Mouse (Mus musculus) embryonic facial prominence, embryonic 14.5 days (tissue): ENCODE results near the gene Skor1. TPM values are rescaled to one million over a fixed set of nuclear protein-coding genes. Genes with fewer than 3 reads are reported as not detected.

Source experiments
- ATAC-seq: fragments of 200-750 bp; cut with Nextera tagmentation; 2 replicates; pipeline ENCODE4 v1.8.0; 2017; ENCODE audit warnings: low read depth, moderate number of reproducible peaks, moderate TSS enrichment
- DNase-seq: peaks from one replicate; pipeline ENCODE4 v3.0.0-alpha.2; 2015; ENCODE audit warnings: low spot score
- H3K27ac ChIP-seq: fragments of 300-500 bp; sonication (generic); replicated peaks from 2 replicates; pipeline ENCODE4 v1.5.1; 2014; ENCODE audit warnings: low read depth, mild to moderate bottlenecking, low read length, moderate library complexity
- H3K27me3 ChIP-seq: fragments of 300-500 bp; sonication (generic); replicated peaks from 2 replicates; pipeline ENCODE4 v1.6.1; 2014; ENCODE audit warnings: low read length; ENCODE audit not compliant: control insufficient read depth, insufficient read depth
- H3K36me3 ChIP-seq: fragments of 300-500 bp; sonication (generic); 2 replicates; pipeline ENCODE4 v1.6.1; 2014; ENCODE audit warnings: low read length, mixed read lengths; ENCODE audit not compliant: control insufficient read depth, insufficient read depth
- H3K4me1 ChIP-seq: fragments of 300-500 bp; sonication (generic); 2 replicates; pipeline ENCODE4 v1.6.1; 2014; ENCODE audit warnings: antibody characterized with exemption, low read length; ENCODE audit not compliant: control insufficient read depth, insufficient read depth
- H3K4me2 ChIP-seq: fragments of 300-500 bp; sonication (generic); 2 replicates; pipeline ENCODE4 v1.6.1; 2014; ENCODE audit warnings: low read depth, mild to moderate bottlenecking, low read length, moderate library complexity, mixed read lengths
- H3K4me3 ChIP-seq: fragments of 300-500 bp; sonication (generic); 2 replicates; pipeline ENCODE4 v1.5.1; 2014; ENCODE audit warnings: low read depth, mild to moderate bottlenecking, low read length
- H3K9ac ChIP-seq: fragments of 300-500 bp; sonication (generic); 2 replicates; pipeline ENCODE4 v1.6.1; 2014; ENCODE audit warnings: low read depth, mild to moderate bottlenecking, low read length, moderate library complexity, mixed read lengths
- H3K9me3 ChIP-seq: fragments of 300-500 bp; sonication (generic); 2 replicates; pipeline ENCODE4 v1.6.1; 2016; ENCODE audit warnings: low read length; ENCODE audit not compliant: control insufficient read depth
- WGBS: fragments of 180-500 bp; shearing (Covaris S2); extraction: QIAGEN DNeasy Blood & Tissue Kit; methylation state at CpG from one replicate; pipeline ENCODE4 v1.1.7; 2014; 5-methylcytosine and 5-hydroxymethylcytosine counted together
- polyA plus RNA-seq: library from polyadenylated mRNA; unstranded; fragments of >200 nt; fragmentation: Nextera tagmentation; extraction: Ambion mirVana; gene quantifications from 2 replicates; pipeline ENCODE4 v1.2.1, GENCODE M21; 2014

Skor1 gene
- polyA plus RNA-seq, 1 experiment from 2014 or later, result 0.04 TPM

DNA sequence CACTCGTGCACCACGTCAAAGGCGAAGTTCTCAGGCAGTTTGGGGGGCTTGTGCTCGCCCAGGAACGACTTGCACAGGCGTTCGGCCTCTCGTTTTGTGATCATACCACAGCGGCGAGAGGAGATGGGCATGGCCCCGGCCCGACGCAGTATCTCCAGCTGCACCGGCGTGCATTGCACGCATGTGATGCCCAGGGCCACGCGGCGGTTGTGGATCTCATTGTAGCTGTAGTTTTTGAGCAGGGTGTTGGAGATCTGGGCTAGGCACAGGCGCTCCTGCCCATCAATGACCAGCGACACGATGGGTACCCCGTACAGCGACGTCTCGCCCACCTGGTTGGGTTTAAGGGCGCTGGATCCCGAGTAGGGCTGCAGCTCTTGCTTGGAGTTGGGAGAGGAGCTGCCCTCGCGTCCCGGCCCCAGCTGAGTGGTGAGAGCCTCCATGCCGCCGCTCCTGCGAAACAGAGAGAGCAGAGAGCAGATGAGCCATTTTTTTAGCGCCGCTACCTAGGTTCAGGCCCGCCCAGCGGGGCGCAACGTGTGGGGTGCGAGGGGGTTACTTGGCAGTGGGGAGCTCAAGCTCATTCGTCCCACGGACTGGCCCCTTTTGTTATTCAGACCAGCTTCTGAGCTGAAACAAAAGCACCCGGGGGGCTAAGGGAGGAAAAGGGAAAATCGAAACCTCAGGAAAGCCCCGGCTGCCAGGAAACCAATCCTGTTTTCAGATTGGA is 2.5 kb downstream of the Skor1 start:
- Histone ChIP-seq H3K9ac (no peak overlapping the region), H3K36me3 (no peaks in the 10 kb centered on the region), H3K4me3 (peak overlapping the region; percentile 24), H3K4me1 (peaks cover 15% of the 10 kb centered on the region), H3K27ac (no peak overlapping the region), H3K9me3 (no peaks in the 10 kb centered on the region), H3K27me3 (peaks cover 100% of the 10 kb centered on the region), H3K4me2 (peak overlapping the region; percentile 39)
- DNase-seq (no peak), ATAC-seq (no peak)
- 2% methylated on average over 44 of the region's 46 CpGs for WGBS

DNA sequence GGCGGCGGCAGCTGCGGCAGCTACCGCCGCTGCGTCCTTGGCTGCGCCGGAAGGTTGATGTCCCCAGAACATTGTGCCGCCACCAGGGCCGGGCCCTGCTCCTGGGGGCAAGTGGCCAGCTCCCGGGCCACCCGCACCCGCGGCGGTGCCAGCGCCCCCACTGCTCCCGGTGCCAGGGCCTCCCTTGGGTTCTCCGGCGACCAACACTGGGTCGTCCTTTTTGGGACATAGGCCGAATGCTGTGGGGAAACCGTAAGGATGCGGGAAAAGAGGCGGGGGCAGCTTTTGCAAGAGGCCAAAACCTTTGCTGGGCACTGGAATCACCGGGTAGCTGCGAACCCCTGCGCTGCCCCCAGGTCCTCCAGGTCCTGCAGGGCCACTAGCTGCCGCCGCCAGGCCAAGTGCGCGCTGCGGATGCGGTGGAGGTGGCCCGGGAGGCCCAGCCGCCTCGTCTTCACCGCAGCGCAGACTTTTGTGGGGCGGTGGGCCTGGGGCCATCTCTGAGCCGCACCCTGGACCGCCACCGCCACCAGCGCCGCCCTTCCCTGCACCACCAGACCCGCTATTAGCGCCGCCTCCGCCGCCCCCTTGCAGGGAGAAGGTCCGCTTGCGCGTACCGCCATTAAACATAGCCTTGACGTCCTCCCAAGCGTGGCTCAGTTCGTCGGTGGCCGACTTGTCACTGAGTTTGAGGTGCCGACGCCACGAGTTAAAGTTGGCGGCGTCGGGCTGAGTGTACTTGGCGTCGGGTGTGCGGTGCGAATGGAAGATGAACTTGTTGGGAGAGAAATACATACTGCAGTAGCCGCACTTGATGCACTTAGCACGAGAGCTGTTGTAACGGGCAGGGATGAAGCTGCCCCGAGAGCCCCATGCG is 3.3 kb downstream of the Skor1 start:
- Histone ChIP-seq H3K36me3 (no peaks in the 10 kb centered on the region), H3K4me1 (peaks cover 15% of the 10 kb centered on the region), H3K9ac (no peak overlapping the region), H3K4me2 (peak overlapping the region; percentile 39; the same call in 1 of the 2 replicates), H3K27ac (no peak overlapping the region), H3K4me3 (peak overlapping the region; percentile 24), H3K27me3 (peaks cover 99% of the 10 kb centered on the region), H3K9me3 (no peaks in the 10 kb centered on the region)
- no peak for ATAC-seq
- WGBS, result 2% methylated on average over 41 of the region's 73 CpGs
- DNase-seq, result no peak

DNA sequence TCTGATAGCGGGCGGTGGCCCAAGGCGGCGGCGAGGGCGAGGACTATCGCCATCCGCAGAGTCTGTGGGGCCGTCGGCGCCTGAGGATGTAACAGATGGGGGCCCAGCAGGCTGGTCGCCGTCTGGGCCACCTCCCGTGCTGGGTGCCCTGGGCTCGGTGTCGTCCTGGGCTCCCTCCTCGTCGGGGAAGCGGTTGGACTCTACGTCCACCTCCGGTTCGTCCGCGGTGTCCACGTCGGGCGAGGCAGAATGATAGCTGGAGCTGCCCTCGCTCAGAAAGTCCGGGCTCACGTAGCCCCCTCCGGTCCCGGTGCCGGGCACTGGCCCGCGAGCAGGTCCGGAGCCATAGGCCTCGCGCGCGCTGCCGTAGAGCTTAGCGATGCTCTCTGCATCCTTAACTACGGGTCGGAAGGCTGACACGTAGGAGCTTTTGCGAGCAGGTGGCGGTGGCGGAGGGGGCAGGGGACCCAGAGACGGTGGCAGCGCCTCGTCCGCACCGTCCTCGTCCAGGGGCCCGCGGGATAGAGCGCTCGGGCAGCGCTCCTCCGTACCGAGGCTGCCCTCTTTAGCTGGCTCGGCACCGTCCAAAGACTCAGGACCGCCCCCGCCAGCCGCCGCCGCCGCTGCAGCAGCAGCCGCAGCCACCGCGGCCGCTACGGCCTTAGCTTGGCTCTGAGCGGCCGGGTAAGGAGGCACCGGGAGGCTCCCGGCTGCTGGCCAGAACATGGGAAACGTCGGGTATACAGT is 4.1 kb downstream of the Skor1 start:
- Histone ChIP-seq H3K4me1 (peaks cover 15% of the 10 kb centered on the region), H3K27me3 (peaks cover 99% of the 10 kb centered on the region), H3K9ac (peak overlapping the region; percentile 8; the same call in 1 of the 2 replicates), H3K4me2 (peak overlapping the region; percentile 39; the same call in 1 of the 2 replicates), H3K9me3 (no peaks in the 10 kb centered on the region), H3K4me3 (peak overlapping the region; percentile 24), H3K36me3 (no peaks in the 10 kb centered on the region), H3K27ac (no peak overlapping the region)
- 1% methylated on average over 28 of the region's 80 CpGs for WGBS
- ATAC-seq (no peak), DNase-seq (no peak)

DNA sequence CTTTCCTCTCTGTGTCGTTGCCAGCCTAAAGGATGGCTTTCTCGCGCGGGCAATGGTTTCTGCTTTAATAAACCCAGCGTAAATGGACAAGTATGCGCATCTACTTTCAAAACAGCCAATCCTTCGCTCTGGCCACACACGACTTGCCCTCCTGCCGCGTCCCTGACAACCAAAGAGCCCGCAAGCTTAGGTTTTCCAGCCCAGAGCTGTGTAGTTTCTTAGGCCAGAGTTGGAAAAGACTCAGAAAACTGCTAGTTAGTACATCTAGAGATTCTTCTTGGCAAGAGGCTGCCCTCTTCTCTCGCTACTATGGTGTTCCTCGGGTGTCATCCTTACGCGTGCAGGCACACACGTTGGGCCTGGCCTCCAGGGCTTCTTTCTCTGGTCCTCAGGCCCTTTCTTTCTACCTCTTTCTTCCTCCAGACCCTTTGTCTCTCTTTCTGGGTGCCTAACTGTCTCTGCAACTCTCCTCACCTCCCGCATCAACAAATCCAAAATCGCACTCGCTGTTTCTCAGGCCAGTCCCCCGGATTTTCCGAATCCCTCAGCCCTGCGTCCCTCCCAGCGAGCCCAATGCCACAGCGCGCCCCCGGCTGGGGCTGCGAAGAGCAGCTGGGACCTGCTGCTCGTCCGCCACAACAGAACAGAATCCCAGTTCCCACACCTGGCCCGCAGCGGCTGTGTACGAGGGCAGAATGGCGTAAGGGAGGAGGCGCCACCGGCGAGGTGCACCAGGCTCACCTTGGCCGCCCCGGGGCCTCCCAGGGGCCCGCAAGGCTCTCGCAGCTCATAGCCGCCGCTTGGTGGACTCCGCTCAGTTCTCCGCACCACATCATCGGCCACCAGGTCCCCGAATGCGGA is 4.9 kb downstream of the Skor1 start:
- DNase-seq, result no peak
- peaks cover 9% of the 10 kb centered on the region; the same call in 1 of the 2 replicates for H3K4me1 ChIP-seq
- 0 out of 2 replicates have a peak overlapping the region, but pooled peaks have one; percentile 39 for H3K4me2 ChIP-seq
- H3K9me3 ChIP-seq, result no peaks in the 10 kb centered on the region
- peak overlapping the region; percentile 24 for H3K4me3 ChIP-seq
- H3K9ac ChIP-seq, result no peak overlapping the region
- ATAC-seq, result no peak
- H3K36me3 ChIP-seq, result no peaks in the 10 kb centered on the region
- H3K27ac ChIP-seq, result no peak overlapping the region
- WGBS, result 1% methylated on average over 37 of the region's 47 CpGs
- H3K27me3 ChIP-seq, result peaks cover 99% of the 10 kb centered on the region

DNA sequence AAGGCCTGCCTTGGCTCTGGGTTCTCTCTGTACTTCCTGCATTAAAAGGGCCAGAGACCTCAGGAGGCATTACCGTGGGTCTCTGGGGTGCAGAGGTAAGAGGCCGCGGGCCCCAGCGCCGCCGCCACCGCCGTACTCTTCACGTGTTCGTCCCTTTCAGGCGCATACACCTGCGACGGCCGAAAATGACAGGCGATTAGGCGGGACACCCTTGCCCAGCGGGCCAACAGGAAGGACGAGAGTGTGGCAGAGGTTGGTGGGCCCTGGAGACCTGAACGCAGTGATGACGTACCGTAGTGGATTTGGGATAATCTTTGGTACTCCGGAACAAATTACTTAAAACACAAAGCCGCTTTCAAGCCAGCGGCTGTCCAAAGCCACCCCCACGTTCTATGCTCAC is 5.5 kb downstream of the Skor1 start:
- H3K36me3 ChIP-seq, result no peaks in the 10 kb centered on the region
- peaks cover 14% of the 10 kb centered on the region for H3K4me1 ChIP-seq
- no peak overlapping the region for H3K27ac ChIP-seq
- 5% methylated on average over 25 of the region's 25 CpGs for WGBS
- H3K4me3 ChIP-seq, result peak overlapping the region; percentile 24; the same call in 1 of the 2 replicates
- H3K27me3 ChIP-seq, result peaks cover 99% of the 10 kb centered on the region
- ATAC-seq (no peak), DNase-seq (no peak)
- no peak overlapping the region for H3K4me2 ChIP-seq
- H3K9me3 ChIP-seq, result no peaks in the 10 kb centered on the region
- no peak overlapping the region for H3K9ac ChIP-seq

DNA sequence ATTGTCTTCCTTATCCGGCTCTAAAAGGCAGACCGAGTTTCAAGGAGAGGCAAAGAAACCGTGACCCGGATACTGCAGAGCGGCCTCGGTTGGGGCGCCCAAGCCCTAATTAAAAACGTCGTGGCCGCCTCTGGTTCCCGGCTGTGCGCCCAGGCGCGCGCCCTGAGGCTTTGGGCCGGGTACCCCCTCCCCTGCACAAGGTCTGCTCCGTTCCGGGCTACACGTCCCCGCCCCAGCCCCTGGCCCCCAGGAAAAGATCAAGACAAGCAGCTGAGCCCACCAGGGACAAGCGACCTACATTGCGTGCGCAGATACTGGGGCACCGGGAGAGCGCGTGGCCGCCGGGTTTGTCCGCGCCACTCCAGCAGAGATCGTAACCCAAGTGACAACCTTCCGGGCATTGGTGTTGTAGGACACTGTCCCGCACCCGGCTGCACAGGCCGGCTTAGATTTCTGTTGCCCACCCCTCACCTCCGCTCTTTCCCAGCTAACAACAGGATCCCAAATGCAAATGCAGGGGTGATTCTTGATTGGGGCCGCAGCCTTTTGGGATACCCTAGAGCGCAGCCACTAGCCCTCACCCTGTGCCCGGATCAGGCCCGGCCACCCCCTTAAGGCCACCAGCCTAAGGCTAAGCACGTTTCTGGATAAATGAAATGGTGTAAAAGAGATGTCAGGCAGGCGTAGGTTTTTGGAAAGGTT is 6.3 kb downstream of the Skor1 start:
- H3K4me2 ChIP-seq, result peak overlapping the region; percentile 32; the same call in 1 of the 2 replicates
- WGBS, result 1% methylated on average over 41 of the region's 42 CpGs
- no peaks in the 10 kb centered on the region for H3K36me3 ChIP-seq
- H3K27me3 ChIP-seq, result peaks cover 99% of the 10 kb centered on the region
- no peak overlapping the region for H3K9ac ChIP-seq
- peak overlapping the region; percentile 24 for H3K4me3 ChIP-seq
- no peak for DNase-seq
- H3K27ac ChIP-seq, result no peak overlapping the region
- peaks cover 14% of the 10 kb centered on the region for H3K4me1 ChIP-seq
- no peak for ATAC-seq
- no peaks in the 10 kb centered on the region for H3K9me3 ChIP-seq

DNA sequence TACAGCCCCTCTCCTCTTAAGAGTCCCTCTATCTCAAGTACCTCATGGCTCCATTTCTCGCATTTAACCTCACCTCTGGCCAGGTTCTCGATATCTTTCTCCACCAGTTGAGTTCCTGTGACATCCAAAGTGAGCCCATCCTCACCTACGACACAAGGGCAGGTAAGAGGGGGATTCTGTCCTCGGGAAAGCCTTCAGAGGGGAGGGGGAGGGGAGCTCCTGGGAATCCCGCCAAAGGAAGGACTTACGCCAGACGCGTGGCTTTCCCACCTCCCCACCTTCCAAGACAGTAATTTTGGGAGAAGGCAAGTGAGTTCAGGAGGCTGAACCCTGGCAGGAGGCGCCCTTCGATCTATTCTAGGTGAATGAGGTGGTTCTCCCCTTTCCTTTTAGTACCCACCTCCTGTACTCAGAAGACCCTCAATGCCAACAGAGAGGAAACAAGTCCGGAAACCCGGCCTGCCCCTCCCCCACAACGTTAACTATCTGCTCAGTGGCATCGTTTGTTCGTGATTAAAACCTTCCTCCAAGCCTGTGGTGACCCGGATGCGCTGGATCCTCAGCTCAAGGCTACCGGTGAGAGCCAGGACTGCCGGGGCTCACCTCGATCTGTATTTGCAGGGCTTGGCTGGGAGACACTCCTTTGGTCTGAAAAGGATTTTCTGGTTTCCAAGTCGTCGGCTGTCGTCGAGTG is 7.0 kb downstream of the Skor1 start:
- Histone ChIP-seq H3K36me3 (no peaks in the 10 kb centered on the region), H3K4me2 (peak overlapping the region; percentile 32; the same call in 1 of the 2 replicates), H3K4me3 (peak overlapping the region; percentile 24), H3K27ac (no peak overlapping the region), H3K4me1 (peaks cover 10% of the 10 kb centered on the region), H3K27me3 (peaks cover 99% of the 10 kb centered on the region), H3K9ac (no peak overlapping the region), H3K9me3 (no peaks in the 10 kb centered on the region)
- 2% methylated on average over 24 of the region's 24 CpGs for WGBS
- ATAC-seq (no peak), DNase-seq (no peak)
